Mouse (Mus musculus): ENCODE measurements at regions not wholly inside any gene's neighbourhood (a gene's known extent, or its start where the extent isn't known, plus 50 kb on each side); places are given as distances from the start of the nearest gene placed in this dataset.
"Not testable (repeated sequence)": the region's sequence is repeated elsewhere in the genome, so short reads cannot be mapped to it uniquely, and the experiment has no call there.

GRCm38 (mm10) chr9:78769168-78769567 is 153.8 kb downstream of the Cd109 start:
- H3K27me3 ChIP-seq (replicated peaks): no peaks in the 10 kb centered on the region
- H3K9ac ChIP-seq: no peak overlapping the region
- H3K27ac ChIP-seq: no peak overlapping the region
- ATAC-seq: no peak
- H3K4me2 ChIP-seq (replicated peaks): no peak overlapping the region
- H3K4me1 ChIP-seq (replicated peaks): no peaks in the 10 kb centered on the region
- H3K9me3 ChIP-seq: no peaks in the 10 kb centered on the region
- 36% methylated on average over 5 of the region's 5 CpGs for WGBS
- no peaks in the 10 kb centered on the region for H3K36me3 ChIP-seq
- H3K4me3 ChIP-seq (replicated peaks): no peak overlapping the region

- 55% methylated on average over 3 of the region's 3 CpGs for WGBS
- ATAC-seq: no peak
- Histone ChIP-seq H3K9ac (no peak overlapping the region), H3K27ac (no peak overlapping the region), H3K9me3 (no peaks in the 10 kb centered on the region), H3K36me3 (no peaks in the 10 kb centered on the region), H3K27me3 (replicated peaks) (no peaks in the 10 kb centered on the region), H3K4me3 (replicated peaks) (no peak overlapping the region), H3K4me1 (replicated peaks) (no peaks in the 10 kb centered on the region), H3K4me2 (replicated peaks) (no peak overlapping the region)
Observed at GRCm38 (mm10) chr9:78773936-78774335, 158.6 kb downstream of the Cd109 start.

- no peak overlapping the region for H3K4me3 ChIP-seq (replicated peaks)
- H3K27ac ChIP-seq: no peak overlapping the region
- H3K27me3 ChIP-seq (replicated peaks): no peaks in the 10 kb centered on the region
- ATAC-seq: no peak
- H3K9ac ChIP-seq: no peak overlapping the region
- H3K4me1 ChIP-seq (replicated peaks): no peaks in the 10 kb centered on the region
- H3K9me3 ChIP-seq: no peaks in the 10 kb centered on the region
- H3K4me2 ChIP-seq (replicated peaks): no peak overlapping the region
- 14% methylated on average over 5 of the region's 5 CpGs for WGBS
- H3K36me3 ChIP-seq: no peaks in the 10 kb centered on the region
Observed at GRCm38 (mm10) chr9:78775462-78775861, 160.1 kb downstream of the Cd109 start.

DNA sequence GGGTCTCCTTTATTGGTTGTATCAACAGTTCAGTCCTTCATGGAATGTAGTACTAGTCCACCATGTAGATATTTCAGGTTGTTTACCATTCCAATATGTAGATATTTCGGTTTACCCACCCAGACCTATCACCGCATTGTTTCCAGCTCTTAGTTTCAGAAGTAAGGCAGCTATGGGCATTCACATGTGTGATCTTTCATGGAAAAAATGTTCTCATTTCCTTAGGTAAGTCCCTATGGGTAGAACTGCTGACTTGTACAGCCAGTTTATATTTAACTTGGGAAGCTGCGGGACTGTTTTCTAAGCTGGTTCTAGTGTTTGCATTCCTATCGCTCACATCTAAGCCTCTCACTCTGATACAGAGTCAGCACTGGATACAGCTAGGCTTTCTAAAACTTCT is 165.2 kb downstream of the Cd109 start:
- H3K4me2 ChIP-seq (replicated peaks): no peak overlapping the region
- H3K27ac ChIP-seq: no peak overlapping the region
- H3K4me1 ChIP-seq (replicated peaks): no peaks in the 10 kb centered on the region
- ATAC-seq: no peak
- no peaks in the 10 kb centered on the region for H3K9me3 ChIP-seq
- no peak overlapping the region for H3K4me3 ChIP-seq (replicated peaks)
- 73% methylated on average over 4 of the region's 4 CpGs for WGBS
- H3K36me3 ChIP-seq: no peaks in the 10 kb centered on the region
- H3K9ac ChIP-seq: no peak overlapping the region
- no peaks in the 10 kb centered on the region for H3K27me3 ChIP-seq (replicated peaks)

DNA sequence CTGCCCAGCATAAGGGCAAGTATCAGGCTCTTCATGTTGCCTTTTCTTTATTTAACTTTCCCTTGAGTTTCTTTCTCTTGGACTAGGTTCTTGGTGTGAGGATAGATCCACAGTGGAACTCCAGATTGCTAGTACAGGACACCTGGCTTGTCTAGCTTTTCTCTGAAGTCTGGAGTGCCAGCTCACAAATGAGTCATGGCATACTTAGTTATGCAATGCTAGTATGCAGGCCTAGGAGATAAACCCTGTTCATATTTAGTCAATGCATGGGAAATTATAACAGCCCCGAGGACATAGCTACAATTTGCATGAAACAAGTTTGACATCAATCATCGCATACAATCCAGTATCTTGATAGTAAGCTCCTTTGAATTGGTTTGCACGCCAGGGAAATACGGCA is 167.0 kb downstream of the Cd109 start:
- Histone ChIP-seq H3K9me3 (no peaks in the 10 kb centered on the region), H3K27me3 (replicated peaks) (no peaks in the 10 kb centered on the region), H3K9ac (no peak overlapping the region), H3K27ac (no peak overlapping the region), H3K4me3 (replicated peaks) (no peak overlapping the region), H3K4me2 (replicated peaks) (no peak overlapping the region), H3K36me3 (no peaks in the 10 kb centered on the region), H3K4me1 (replicated peaks) (no peaks in the 10 kb centered on the region)
- 88% methylated on average over 4 of the region's 4 CpGs for WGBS
- no peak for ATAC-seq

DNA sequence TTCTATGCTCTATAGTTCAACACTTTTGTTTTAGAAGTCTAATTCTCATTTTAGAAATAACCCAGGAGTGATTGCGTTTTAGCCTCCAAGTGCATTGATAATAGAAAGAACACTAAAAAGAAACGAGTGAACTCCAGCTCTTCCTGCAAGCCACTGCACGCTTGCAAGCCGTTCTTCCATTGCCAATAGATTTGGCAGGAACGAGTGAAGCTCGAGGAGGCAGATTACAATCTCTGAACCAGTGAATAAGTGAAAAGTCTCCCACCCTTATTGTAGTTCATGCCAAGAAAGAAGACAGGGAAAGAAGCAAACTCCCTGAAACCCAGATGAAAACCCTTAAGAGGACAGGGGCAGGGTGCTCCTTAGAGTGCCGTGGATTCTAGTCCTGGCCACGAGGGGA is 167.5 kb downstream of the Cd109 start:
- no peaks in the 10 kb centered on the region for H3K27me3 ChIP-seq (replicated peaks)
- H3K4me1 ChIP-seq (replicated peaks): no peaks in the 10 kb centered on the region
- H3K4me3 ChIP-seq (replicated peaks): no peak overlapping the region

DNA sequence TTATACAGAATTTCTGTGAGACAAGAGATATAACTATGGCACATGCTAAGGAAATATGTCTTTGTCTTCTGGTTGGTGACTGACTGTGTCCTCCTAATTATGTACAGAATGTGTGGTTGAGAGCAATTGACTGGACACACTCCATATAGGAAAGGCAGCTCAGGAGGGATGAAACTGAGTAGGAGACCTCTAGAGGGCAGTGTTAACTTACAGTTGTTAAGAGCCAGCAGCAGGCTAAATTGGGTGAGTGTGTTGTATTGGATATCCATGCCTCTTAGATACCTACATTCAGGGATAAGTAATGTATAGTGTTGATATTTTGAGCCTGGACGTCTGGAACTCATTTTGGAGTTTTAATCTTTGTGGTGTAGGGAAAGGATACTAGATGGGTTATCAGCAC is 172.5 kb downstream of the Cd109 start:
- Histone ChIP-seq H3K4me1 (replicated peaks) (no peaks in the 10 kb centered on the region), H3K9me3 (no peaks in the 10 kb centered on the region), H3K9ac (no peak overlapping the region), H3K4me3 (replicated peaks) (no peak overlapping the region), H3K36me3 (no peaks in the 10 kb centered on the region), H3K4me2 (replicated peaks) (no peak overlapping the region), H3K27ac (no peak overlapping the region), H3K27me3 (replicated peaks) (no peaks in the 10 kb centered on the region)
- ATAC-seq: peak; percentile 75; the same call in 1 of the 2 replicates
- 3% methylated on average over 1 of the region's 1 CpGs for WGBS

More for the DNA sequence above, 167.5 kb downstream of the Cd109 start:
- no peaks in the 10 kb centered on the region for H3K9me3 ChIP-seq
- H3K9ac ChIP-seq: no peak overlapping the region
- H3K36me3 ChIP-seq: no peaks in the 10 kb centered on the region
- 82% methylated on average over 8 of the region's 8 CpGs for WGBS
- H3K4me2 ChIP-seq (replicated peaks): no peak overlapping the region
- no peak for ATAC-seq
- H3K27ac ChIP-seq: no peak overlapping the region

GRCm38 (mm10) chr9:78789703-78790102 is 174.4 kb downstream of the Cd109 start:
- Histone ChIP-seq H3K36me3 (no peaks in the 10 kb centered on the region), H3K4me3 (replicated peaks) (no peak overlapping the region), H3K4me2 (replicated peaks) (no peak overlapping the region), H3K4me1 (replicated peaks) (no peaks in the 10 kb centered on the region), H3K27me3 (replicated peaks) (no peaks in the 10 kb centered on the region), H3K27ac (no peak overlapping the region), H3K9ac (no peak overlapping the region), H3K9me3 (no peaks in the 10 kb centered on the region)
- ATAC-seq: no peak

GRCm38 (mm10) chr9:78790155-78790554 is 174.8 kb downstream of the Cd109 start:
- Histone ChIP-seq H3K4me3 (replicated peaks) (no peak overlapping the region), H3K9me3 (no peaks in the 10 kb centered on the region), H3K9ac (no peak overlapping the region), H3K4me1 (replicated peaks) (no peaks in the 10 kb centered on the region), H3K4me2 (replicated peaks) (no peak overlapping the region), H3K36me3 (no peaks in the 10 kb centered on the region), H3K27me3 (replicated peaks) (no peaks in the 10 kb centered on the region), H3K27ac (no peak overlapping the region)
- no peak for ATAC-seq
- 70% methylated on average over 2 of the region's 2 CpGs for WGBS

GRCm38 (mm10) chr9:78795801-78796200 is 180.5 kb downstream of the Cd109 start:
- Histone ChIP-seq H3K4me2 (replicated peaks) (no peak overlapping the region), H3K27me3 (replicated peaks) (no peaks in the 10 kb centered on the region), H3K9ac (no peak overlapping the region), H3K27ac (no peak overlapping the region), H3K4me1 (replicated peaks) (no peaks in the 10 kb centered on the region), H3K4me3 (replicated peaks) (no peak overlapping the region), H3K9me3 (no peaks in the 10 kb centered on the region), H3K36me3 (no peaks in the 10 kb centered on the region)
- WGBS: 83% methylated on average over 1 of the region's 1 CpGs
- no peak for ATAC-seq

DNA sequence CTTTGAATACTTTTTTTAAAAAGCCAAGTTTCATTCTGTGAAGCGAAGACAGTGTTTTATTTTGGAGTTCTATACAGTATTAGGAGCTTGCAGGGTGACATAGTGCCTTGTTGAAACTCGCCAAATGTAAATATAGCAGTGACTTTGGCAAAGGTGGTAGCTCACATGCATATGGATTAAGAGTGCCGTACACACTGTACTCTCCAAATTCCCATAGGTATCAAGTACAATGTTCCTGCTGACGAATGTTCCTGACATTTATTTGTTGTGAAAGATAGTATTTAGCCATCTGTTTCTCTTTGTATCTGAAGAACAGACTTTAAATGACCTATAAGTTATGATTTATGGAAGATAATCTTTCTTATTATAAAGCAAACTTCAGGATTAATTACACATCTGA is 201.9 kb downstream of the Cd109 start:
- H3K9ac ChIP-seq: no peak overlapping the region
- no peaks in the 10 kb centered on the region for H3K36me3 ChIP-seq
- ATAC-seq: no peak
- 78% methylated on average over 4 of the region's 4 CpGs for WGBS
- H3K27ac ChIP-seq: no peak overlapping the region
- H3K27me3 ChIP-seq (replicated peaks): no peaks in the 10 kb centered on the region
- no peaks in the 10 kb centered on the region for H3K4me1 ChIP-seq (replicated peaks)
- no peak overlapping the region for H3K4me2 ChIP-seq (replicated peaks)
- no peak overlapping the region for H3K4me3 ChIP-seq (replicated peaks)
- H3K9me3 ChIP-seq: no peaks in the 10 kb centered on the region

- not testable (repeated sequence) for H3K9ac ChIP-seq; H3K27ac ChIP-seq; H3K4me1 ChIP-seq (replicated peaks); H3K27me3 ChIP-seq (replicated peaks); H3K9me3 ChIP-seq; H3K36me3 ChIP-seq
- H3K4me2 ChIP-seq (replicated peaks): peak overlapping the region; percentile 63
- H3K4me3 ChIP-seq (replicated peaks): peak overlapping the region; percentile 32
- ATAC-seq: peak; percentile 75
- 4% methylated on average over 40 of the region's 52 CpGs for WGBS
Observed at GRCm38 (mm10) chr9:78821554-78822212, 206.3 kb downstream of the Cd109 start.

DNA sequence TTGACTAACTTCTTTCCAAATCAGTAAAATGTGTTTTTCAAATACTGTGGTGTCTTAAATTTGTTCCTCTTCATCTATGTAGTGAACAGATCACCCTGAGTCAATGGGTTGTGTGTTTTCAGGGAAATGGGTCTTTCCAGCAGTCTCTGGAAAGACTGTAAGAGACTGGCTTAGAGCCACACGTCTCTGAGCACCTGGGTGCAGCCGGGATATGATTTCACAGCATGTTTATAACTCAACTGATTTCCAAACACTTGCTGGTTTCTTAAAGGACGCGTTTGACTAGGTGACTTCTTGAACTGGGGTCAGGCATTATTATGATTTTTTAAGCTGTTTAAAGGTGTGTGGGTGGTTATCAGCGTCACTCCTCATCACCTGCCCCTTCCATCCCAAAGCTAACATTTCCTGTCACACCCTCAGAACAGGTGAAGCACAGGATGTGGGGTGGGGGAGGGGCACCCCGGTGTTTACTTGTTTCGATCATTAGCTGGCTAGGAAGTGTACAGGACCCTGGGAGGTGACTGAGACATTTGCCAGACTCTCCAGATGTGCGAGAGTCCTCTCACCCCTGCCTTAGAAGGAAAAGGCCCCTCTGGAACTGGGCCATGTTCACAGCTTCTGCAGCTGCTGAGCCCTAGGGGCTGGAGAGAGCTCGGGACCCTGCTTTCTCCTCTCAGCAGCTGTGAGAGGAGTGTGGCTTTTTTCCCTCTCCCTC is 229.8 kb downstream of the Cd109 start:
- 27% methylated on average over 9 of the region's 9 CpGs for WGBS
- Histone ChIP-seq H3K4me1 (replicated peaks) (peaks cover 6% of the 10 kb centered on the region), H3K4me2 (replicated peaks) (0 out of 2 replicates have a peak overlapping the region, but pooled peaks have one; percentile 9), H3K9ac (no peak overlapping the region), H3K27me3 (replicated peaks) (no peaks in the 10 kb centered on the region), H3K4me3 (replicated peaks) (no peak overlapping the region), H3K9me3 (no peaks in the 10 kb centered on the region), H3K36me3 (no peaks in the 10 kb centered on the region), H3K27ac (no peak overlapping the region)
- ATAC-seq: peak; percentile 83

Data from intestine, embryonic 15.5 days (tissue).